Mouse (Mus musculus): ENCODE data around the gene Dennd4c. TPM values are rescaled to one million over a fixed set of nuclear protein-coding genes. Genes with fewer than 3 reads are reported as not detected.
"Not testable (repeated sequence)": the region's sequence is repeated elsewhere in the genome, so short reads cannot be mapped to it uniquely, and the experiment has no call there.

Gene Dennd4c
- total RNA-seq, 2 experiments from 2014 or later = 18.9 to 34.7 TPM

DNA sequence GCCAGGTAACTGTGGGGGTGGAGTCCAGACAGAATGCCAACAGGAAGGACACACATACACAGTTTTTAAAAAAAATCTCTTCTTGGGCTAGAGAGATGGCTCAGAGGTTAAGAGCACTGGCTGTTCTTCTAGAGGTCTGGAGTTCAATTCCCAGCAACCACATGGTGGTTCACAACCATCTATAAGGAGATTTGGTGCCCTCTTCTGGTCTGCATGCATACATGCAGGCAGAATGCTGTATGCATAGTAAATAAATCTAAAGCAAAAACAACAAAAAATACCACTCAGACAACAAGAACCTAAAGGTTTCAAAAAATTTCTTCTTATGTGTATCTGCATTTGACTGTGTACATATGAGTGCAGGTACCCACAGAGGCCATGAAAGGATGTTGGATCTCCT is 16.0 kb downstream of the Dennd4c start:
- ATAC-seq (replicated peaks; ENCODE audit: poor library complexity) = no peak

DNA sequence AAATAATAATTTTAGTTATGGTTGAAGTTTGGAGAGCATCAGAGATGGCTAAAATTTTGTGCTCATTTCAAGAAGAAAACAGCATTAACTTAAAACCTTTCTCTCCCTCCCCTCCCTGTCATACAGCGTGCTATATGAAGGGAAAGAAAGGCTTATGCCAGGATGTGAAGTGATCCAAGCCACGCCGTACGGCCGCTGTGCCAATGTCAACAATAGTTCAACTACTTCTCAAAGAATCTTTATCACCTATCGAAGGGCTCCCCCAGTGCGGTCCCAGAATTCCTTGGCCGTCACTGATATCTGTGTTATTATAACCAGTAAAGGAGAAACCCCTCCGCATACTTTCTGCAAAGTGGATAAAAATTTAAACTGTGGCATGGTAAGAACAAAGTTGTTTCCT is 29.2 kb downstream of the Dennd4c start:
- no peak for ATAC-seq (replicated peaks; ENCODE audit: poor library complexity)

DNA sequence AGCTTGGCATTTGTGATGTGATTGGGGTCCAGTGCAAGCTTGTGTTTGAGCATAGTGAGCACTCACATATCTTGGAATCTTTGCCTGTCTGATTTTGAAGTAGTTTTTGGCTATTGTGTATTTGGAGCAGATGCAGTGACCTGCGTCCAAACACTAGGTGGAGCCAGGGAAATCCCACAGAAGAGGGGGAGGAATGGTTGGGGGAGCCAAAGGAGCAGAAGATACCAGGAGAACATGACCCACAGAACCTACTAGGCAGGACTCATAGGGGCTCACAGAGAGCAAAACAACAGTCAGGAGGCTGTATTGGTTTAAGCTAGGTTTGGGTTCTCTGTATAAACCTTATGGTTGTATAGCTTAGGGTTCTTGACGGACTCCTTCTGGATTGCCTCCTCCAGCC is 62.2 kb downstream of the Dennd4c start:
- ATAC-seq (replicated peaks; ENCODE audit: poor library complexity) = peak; percentile 66

DNA sequence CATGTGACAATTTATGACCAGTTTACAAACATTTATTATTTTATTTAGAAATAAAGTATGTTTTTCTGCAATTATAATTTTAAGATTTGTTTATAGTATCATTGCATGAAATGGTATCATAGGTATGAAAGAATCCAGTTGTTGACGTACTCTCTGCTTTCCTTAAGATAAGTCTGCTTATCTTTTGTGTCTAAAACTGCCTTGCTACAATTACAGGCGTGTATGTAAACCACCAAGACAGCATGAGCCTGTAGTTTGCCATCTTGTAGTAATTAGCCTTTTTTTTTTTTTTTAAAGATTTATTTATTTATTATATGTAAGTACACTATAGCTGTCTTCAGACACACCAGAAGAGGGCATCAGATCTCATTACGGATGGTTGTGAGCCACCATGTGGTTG is 66.5 kb downstream of the Dennd4c start:
- peak; percentile 52; the same call in 1 of the 2 replicates for ATAC-seq (replicated peaks; ENCODE audit: poor library complexity)

DNA sequence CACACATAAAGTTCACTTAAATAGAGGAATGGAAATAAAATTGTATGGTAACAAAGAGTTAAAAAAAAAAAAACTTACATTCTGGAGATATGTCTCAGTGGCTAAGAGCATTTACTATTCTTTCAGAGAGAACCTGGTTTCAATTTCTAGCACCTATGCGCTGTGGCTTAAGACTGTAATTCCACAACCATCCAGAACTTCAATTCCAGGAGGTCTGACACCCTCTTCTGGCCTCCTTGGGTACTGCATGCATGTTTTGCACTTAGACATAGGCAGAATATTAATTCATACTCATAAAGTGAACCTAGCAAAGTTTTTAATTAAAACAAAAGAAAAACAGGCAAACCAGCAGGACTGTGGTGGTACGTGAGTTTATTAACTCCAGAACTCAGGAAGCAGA is 74.8 kb downstream of the Dennd4c start:
- peak; percentile 94 for ATAC-seq (replicated peaks; ENCODE audit: poor library complexity)

DNA sequence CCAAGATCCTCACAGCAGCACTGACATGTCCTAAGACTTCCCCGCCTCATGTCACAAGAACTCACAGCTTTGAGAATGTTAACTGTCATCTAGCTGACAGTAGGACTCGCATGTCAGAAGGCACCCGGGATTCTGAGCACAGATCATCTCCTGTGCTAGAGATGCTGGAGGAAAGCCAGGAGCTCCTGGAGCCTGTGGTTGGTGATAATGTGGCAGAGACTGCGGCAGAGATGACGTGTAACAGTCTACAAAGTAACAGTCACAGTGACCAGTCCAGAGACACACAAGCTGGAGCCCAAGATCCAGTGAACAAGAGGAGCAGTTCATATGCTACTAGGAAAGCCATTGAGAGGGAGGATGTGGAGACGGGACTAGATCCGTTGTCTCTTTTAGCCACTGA is 76.8 kb downstream of the Dennd4c start:
- ATAC-seq (replicated peaks; ENCODE audit: poor library complexity) = peak; percentile 70

DNA sequence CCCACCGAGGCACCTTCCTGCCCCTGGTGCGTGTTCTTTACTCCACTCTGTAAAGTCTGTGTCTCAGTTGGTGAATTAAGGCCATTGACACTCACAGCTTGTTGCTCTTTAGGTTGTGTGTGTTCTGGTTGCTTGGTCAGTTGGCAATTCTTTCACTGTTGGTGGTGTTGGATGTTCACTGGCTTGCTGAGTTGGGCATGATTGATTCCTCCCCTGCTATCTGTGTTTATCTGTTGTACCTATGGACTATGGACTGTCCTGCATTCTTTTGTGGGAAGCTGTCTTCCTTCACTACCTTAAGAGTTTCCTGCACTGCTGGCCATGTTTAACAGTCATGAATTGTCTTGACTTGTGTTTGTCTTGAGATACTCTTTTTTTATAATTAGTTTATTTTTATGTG is 83.5 kb downstream of the Dennd4c start:
- no peak for ATAC-seq (replicated peaks; ENCODE audit: poor library complexity)

DNA sequence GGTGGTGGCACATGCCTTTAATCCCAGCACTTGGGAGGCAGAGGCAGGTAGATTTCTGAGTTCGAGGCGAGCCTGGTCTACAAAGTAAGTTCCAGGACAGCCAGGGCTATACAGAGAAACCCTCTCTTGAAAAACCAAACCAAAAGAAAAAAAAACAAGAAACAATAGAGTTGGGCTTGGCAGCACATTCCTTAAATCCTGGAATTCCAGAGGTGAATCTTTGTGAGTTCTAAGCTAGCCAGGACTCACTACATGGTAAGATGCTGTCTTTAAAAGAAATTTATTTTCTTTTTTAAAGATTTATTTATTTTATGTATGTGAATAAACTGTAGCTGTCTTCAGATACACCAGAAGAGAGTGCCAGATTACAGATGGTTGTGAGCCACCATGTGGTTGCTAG is 92.8 kb downstream of the Dennd4c start:
- ATAC-seq (replicated peaks; ENCODE audit: poor library complexity) = not testable (repeated sequence)

DNA sequence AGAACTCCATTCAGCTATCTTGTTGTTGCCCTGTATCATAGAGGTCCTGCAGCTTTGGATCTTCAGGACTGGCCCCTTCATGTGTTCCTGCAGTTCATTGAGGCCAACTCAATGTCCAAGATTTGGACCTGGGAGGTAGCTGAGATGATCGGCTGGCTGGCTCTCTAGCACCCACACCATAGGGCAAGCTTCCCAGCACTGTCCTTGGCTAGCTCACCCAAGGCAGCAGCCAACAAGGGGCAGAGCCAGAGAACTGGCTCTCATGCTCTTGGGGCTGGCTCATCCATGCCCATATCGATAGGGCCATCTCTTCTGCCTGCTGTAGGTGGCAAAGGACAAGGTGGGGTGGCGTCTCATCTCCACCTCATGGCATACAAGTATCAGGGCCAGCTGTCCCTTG is 97.0 kb downstream of the Dennd4c start:
- ATAC-seq (replicated peaks; ENCODE audit: poor library complexity) = no peak

DNA sequence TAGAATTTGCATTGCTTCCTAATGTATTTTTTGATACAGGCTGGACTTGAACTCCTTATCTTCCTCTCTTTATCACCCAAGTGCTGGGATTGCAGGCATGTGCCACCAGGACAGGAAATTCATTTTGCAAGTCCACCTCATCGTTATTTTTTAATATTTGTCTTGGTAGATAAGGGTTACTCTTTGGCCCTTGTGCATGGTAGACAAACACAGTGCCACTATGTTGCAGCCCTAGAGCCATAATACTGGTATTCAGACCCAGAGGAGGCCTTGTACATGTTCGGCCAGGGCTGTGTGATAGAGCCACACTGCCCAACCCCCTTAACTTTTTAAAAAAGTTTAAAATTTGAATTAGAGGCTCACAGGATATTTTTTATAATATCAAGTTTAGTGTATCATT is 98.9 kb downstream of the Dennd4c start:
- no peak for ATAC-seq (replicated peaks; ENCODE audit: poor library complexity)

DNA sequence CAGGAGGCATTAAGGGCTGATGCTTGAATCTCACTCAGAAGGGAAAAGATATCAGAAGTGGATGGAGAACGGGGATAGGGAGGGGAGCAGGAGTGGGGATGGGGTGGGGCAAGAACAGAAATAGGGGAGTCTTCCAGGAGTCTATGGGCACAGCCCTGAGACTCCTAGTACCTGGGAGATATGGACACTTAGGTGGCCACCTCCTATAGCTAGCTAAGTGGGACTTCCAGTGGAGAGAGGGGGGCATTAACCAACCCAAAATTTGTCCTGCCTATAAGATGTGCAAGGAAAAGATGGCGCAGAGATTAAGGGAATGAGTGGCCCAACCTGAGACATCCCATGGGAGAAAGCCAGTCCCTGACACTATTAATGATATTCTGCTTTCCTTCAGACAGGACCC is 103.0 kb downstream of the Dennd4c start:
- ATAC-seq (replicated peaks; ENCODE audit: poor library complexity) = no peak

DNA sequence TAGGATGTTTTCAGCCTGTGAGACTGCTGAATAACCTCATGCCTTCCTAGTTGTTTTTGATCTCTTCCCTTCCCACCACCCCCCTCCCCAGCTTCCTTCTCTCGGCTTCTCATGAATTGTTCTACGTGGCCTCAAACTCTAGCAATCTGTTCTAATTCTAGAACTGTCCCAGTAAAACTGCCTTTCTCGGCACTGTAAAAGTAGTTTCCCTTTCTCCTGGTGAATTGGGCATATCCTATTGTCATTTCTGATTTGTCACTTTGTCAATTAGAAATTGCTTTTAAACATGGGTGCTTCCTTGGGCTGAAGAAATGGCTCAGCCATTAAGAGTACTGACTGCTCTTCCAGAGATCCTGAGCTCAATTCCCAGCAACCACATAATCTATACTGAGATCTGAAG is 103.7 kb downstream of the Dennd4c start:
- 0 out of 2 replicates have a peak, but pooled peaks have one; percentile 16 for ATAC-seq (replicated peaks; ENCODE audit: poor library complexity)

DNA sequence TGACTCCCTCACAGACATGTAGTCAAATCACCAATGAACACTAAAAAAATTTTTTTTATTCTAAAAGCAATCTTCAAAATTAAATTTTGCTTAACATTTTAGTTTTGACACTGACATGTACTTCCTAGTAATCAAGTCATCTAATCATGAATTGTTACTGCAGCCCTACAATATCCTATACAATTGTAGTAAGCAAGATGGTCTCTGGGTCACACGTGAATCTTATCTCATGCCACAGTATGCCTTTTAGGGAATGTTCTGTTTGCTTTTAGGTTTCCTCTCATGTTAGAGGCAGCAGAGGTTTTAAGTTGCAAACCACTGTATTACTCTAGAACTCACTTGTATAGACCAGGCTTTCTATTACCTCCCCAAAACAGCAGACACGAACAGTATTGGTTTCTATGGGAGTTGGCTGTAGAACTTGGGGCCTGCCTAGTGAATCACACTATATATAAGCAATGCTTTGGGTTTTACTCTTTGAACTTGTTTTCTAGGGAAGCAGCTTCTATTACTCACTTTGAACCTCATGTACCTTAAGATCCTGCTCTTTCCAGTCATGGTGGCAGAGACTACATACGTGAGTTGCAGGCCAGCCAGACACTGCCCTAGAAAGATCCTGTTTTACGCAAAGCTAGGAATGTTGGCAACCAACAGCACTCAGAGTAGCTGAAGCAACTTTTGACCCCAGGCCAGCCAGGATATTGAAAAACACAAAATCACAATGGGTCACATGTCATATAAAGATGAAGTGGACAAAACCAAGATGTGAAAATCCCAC is 104.6 kb downstream of the Dennd4c start:
- no peak for ATAC-seq (replicated peaks; ENCODE audit: poor library complexity)

DNA sequence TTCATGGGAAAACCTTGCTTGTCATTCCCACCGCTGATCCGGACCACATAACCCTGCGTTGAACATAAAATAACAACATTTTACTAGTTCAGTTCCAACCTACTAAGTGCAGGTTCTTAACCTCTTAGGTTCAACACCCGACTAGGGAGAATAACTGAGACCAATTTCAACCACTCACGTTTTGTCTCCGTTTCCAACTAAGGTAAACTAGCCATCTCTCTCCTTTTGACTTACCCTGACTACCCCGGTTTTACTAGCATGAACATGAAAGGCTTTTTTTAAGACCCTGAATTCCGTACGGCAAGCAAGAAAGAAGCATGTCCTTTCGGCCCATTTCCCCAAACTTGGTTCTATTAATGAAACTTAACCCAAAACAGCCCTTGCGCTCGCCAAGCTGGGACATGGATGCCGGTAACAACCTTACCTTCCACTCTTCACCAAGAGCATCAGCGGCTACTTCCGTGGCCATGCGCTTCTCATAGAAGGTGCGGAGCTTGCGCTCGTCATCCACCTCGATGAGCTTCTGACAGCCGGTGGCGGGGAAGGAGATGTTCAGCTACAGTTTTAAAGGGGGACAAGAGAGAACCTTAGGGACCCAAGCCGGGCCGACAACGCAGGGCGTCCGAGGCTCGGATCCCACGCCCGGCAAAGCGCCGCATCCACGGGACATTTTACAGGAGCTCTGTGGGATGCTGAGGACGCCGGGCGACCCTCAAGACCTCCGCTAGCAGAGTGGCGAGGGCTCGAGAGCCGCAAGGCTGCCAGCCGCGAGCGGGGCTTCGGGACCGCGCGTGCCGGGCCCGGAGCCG is 108.2 kb downstream of the Dennd4c start:
- ATAC-seq (replicated peaks; ENCODE audit: poor library complexity) = no peak

DNA sequence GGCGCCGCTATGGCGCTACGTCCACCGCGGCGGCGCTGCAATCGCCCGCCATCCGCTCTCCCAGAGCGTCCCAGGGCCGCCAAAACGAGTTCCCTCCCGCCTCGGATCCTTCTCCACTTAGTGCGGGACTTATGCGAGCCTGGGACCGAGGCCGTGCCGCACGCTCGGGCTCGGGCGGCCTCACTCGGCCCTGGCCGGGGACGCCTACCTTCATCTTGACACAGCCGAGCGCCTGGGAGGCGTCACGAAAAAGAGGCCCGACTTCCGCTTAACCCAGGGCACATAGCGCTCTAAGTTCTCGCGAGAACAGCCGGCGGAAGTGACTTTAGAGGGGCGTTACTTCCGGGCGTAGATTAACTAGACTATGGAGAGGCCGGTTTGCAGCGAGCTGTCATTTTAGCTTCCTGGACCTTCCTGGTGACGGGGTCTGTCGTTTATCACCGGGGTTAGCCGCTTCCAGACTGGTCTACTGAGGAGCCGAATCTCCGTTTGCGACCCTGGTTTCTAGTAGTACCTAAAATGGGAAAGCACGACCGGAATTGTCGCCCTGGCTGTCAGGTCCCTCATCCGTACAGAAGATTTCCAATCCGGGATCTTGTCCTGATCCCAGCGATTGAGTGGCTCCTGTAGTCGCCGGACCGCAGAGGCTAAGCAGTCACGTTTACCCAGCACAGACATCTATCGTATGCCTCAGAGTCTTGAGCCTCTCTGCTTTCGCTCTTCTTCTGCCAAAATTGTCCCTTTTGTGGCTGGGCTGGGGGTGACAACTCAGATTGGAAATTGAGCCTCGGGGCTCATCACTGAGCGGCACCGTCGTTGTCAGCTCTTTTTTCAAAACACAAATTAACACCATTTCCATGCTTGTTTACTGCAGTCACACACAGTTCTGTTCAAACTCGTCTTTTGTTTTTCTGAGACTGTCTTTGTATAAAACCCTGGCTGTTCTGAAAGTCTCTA is 109.0 kb downstream of the Dennd4c start, which contains the start of gene Rps6:
TSS of gene Rps6 (minus strand) at position 300 of the 957 bp plus-strand sequence.
- peak; percentile 94 for ATAC-seq (replicated peaks; ENCODE audit: poor library complexity)

DNA sequence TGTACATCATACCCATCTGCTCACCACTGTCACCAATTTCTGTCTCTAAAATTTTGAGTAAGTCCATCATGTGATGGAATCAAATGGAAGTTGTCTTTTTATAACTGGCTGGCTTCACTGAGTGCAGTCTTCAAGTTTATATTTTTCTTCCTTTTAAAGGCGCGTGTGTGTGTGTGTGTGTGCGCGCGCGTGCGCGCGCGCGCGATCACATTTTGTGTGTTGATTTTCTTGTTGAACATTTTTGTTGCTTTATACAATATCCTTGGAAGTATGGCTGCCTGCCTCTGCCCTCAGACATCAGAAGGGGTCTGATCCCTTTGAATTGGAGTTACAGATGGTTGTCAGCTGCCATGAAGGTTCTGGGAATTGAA is 109.7 kb downstream of the Dennd4c start:
- no peak for ATAC-seq (replicated peaks; ENCODE audit: poor library complexity)

DNA sequence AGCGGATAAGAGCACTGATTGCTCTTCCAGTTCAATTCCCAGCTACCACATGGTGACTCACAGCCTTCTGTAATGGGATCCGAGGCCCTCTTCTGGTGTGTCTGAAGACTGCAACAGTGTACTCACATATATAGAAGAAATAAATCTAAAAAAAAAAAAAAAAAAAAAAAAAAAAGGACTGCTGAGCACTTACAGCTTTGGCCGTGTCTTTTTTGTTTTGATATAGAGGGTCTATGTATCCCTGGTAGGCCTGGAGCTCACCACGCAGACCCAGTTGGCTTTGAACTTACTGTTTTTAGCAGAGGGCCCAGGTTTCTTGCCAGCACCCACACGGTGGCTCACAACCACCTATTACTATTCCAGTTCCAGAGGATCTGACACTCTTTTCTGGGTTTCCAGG is 115.7 kb downstream of the Dennd4c start:
- no peak for ATAC-seq (replicated peaks; ENCODE audit: poor library complexity)

DNA sequence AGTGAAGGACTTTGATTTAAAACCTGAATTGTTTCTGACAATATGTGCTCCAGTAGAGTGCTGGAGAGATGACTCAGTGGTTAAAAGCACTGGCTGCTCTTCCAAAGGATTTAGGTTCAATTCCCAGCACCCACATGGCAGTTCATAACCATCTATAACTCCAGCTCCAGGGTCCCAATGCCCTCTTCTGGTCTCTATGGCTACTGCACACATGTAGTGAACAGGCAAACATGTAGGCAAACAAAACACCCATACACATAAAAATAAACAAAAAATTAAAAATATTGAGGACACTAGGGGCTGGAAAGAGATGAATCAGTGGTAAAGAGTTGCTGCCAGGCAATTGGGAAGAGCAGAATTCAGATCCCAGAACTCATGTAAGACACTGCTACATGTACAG is 123.6 kb downstream of the Dennd4c start:
- ATAC-seq (replicated peaks; ENCODE audit: poor library complexity) = no peak

DNA sequence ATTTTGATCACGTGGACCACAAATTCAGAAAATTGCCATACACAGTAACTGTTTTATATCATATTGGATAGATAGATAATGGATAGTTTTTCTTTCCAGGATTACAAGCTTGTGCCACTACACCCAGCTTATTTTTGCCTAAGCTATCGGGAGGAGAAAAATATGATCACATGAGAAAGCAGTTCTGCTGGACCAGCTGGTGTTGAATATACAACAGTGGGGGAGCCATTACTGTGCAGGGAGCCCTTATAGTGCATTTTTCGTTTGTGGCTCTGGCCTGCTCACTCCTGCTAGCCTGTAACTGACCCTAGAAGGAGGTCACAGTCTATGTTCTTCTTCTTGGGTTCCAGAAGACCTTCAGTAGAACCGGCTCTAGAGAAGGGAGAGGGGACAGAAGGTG is 124.7 kb downstream of the Dennd4c start:
- ATAC-seq (replicated peaks; ENCODE audit: poor library complexity) = no peak

DNA sequence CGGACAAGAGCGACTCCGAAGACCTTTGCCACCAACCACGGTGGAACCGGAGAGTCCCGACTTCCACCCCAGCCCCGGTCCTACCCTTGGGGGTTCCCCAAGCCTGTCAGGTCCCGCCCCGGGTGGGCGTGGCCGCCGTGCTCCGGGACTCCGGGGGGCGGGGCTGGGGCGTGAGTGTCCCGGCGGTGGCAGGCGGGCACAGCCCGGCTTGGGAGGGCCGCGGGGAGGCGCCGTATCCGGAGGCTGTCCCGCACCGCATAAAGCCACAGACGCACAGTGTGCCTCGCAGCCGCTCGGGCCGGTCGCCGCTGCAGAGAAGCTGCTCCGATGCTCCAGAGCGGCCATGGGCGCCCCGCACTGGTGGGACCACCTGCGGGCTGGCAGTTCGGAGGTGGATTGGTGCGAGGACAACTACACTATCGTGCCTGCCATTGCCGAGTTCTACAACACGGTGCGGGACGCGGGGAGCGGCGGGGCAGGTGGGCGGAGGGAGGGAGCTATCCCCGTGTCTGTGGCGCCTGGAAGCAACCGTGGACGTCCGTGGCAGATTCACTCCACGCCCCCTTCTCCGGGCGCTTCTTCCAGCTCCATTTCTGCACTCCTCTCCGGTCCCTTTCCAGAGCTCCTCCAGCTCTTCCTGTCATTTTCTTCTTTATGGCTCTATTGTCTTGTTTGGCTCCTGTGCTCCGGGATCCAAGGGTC is 125.9 kb downstream of the Dennd4c start, which contains the start of gene Acer2:
TSS of gene Acer2 (plus strand) at position 251 of the 702 bp plus-strand sequence.
- ATAC-seq (replicated peaks; ENCODE audit: poor library complexity) = peak; percentile 94
